Mouse (Mus musculus) urinary bladder, postnatal 14 days (tissue): ENCODE measurements around the gene Nfix.

Experiments
- DNase-seq: peaks from one replicate; pipeline ENCODE4 v3.0.0; 2021; ENCODE audit warnings: low spot score

Nfix gene

GRCm38 (mm10) chr8:84797971-84798370 is 2.2 kb downstream of the Nfix start:
- DNase-seq = no peak

GRCm38 (mm10) chr8:84797256-84797797 is 2.8 kb downstream of the Nfix start:
- no peak for DNase-seq

GRCm38 (mm10) chr8:84794486-84794885 is 5.7 kb downstream of the Nfix start:
- no peak for DNase-seq

DNA sequence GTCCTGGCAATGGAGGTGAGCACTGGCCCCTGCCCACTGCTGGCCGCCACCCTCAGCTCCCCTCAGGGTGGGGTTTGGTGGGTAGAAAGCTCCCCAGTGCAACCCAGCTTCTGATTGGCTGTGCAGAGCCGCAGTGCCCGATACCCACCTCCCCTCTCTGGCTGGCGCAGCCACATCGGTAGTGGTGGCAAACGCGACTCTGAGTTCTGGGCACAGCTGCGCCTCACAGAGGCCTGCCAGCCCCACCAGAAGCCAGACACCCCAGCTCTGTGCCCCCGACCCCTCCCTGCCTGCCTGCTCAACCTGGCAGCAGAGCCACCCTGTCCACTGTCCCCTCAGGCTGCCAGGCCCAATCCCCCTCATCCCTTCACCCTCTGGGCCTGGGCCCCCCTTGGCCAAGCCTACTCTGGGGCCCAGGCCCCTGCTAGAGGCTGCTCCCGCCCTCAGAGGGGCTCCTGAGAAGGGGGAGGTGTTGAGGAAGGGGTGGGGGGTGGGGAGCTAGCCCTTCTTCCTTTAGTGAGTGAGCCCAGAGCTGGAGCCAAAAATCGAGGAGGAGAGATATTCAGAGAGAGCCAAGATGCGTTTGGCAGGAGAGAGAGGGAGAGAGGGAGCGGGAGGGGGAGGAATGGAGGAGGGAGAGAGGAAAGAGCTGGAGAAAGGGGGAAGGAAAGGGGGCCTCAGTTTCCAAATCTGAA is 6.2 kb downstream of the Nfix start:
- DNase-seq = peak; percentile 60

- DNase-seq = no peak
Observed at GRCm38 (mm10) chr8:84793134-84793533, 7.0 kb downstream of the Nfix start.

DNA sequence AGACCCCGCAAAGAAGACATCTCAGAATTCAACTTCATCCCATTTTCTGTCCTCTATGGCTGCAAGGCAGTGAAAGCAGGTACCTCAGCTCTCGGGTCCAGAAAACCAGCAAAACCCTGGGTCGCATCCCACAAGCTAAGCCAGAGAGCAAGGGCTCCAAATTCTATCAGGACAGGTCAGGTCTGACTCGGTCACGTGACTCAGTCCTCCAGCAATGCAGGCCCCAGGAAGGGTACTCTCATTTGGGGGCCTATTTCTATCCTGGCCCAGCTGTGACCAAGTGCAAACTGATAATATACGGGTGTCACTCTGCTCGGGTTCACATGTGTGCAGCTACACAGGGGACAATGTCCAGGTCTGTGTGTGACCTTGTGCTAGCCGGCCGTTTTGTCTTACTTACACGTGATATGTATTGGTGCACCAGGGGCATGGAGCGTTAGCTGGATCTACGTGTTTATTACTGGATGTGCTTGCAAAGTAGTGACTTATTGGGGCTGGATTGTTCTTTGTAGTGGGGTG is 7.7 kb downstream of the Nfix start:
- no peak for DNase-seq

- no peak for DNase-seq
Observed at GRCm38 (mm10) chr8:84790537-84790936, 9.6 kb downstream of the Nfix start.

- no peak for DNase-seq
Observed at GRCm38 (mm10) chr8:84789855-84790486, 10.2 kb downstream of the Nfix start.

GRCm38 (mm10) chr8:84789345-84789744 is 10.8 kb downstream of the Nfix start:
- DNase-seq = no peak

- DNase-seq = peak; percentile 87
Observed at GRCm38 (mm10) chr8:84788896-84789295, 11.2 kb downstream of the Nfix start.

- DNase-seq = no peak
Observed at GRCm38 (mm10) chr8:84787523-84788302, 12.4 kb downstream of the Nfix start.

- no peak for DNase-seq
Observed at GRCm38 (mm10) chr8:84786801-84787467, 13.2 kb downstream of the Nfix start.

DNA sequence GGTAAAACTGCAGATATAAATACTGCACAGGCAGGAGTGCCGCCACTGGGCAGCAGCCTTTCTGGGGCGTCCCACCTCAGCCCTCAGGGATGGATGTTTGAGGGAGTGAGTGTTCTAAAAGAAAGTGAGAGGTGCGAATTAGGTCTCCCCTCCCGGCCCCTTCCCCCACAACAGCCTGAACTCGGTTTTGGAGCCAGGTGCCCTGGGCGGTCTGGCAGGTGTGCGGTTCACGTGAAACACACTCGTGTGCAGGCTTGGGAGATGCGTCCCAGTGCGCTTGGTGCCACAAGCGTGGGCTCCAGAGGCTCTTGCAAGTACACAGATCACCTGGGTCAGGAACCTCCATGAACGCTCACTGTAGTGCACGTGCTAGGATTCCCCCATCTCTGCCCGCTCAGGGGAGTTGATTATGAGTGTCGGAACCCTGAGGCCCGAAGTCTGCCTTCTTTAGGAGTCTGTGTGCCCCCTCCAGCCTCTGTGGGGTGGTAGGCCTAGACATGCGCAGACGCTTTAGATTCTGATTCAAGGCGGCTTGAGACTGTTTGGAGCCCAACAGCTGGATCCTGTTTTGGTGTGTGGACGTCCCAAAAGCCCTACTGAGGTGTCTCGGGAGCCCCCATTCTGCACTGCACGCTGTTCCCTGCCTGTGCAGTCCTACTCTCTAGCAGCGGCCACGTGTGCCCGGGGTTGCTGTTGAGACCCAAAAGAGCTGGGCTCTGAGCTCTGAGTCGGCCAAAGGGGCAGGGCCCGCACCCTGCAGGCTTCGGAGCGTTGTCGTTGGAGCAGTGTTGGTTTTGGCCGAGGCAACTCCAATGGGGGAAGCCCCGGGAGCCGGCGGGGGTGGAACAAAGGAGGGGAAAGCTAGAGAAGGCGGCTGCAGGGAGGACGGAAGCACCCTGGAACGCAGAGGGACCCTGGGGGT is 14.1 kb downstream of the Nfix start:
- peak; percentile 71 for DNase-seq

GRCm38 (mm10) chr8:84785506-84785755 is 14.7 kb downstream of the Nfix start:
- DNase-seq = no peak

DNA sequence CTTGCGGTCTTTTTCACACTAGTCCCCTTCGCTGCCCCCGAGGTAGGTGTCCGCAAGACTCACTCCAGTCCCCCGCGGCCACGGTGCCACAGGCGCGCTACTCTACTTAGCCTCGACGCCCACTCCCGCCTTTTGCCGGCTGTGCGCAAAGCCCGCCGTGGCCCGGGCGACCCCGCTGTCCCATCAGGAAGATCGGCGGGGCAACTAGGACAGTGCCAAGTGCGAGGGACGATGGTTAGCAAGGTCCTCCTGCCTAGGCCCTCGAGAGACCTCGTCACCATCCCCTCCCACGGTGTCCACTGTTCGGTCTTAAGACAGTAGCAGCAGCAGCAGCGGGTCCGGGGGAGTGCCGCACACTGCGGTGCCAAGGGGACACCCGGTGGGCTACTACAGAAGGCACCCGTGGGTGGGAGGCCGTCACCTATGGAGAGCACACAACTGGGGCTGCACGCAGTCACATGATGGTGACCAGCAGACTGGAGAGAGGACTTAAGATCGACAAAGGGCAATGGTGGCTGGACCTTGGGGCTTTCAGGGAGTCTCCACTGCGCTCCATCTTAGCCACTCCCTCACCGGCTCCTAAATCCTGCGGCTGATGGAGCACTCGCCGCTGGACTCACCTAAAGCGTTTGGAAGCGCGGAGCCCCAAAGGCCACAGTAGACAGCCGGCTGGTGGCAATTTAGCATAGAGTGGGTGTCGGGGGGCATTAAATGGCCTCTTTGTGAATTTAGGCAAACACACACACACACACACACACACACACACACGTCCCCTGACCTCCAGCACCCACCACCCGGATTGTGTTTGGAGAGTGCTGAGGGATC is 15.3 kb downstream of the Nfix start:
- no peak for DNase-seq

- DNase-seq = no peak
Observed at GRCm38 (mm10) chr8:84783919-84784581, 16.1 kb downstream of the Nfix start.

DNA sequence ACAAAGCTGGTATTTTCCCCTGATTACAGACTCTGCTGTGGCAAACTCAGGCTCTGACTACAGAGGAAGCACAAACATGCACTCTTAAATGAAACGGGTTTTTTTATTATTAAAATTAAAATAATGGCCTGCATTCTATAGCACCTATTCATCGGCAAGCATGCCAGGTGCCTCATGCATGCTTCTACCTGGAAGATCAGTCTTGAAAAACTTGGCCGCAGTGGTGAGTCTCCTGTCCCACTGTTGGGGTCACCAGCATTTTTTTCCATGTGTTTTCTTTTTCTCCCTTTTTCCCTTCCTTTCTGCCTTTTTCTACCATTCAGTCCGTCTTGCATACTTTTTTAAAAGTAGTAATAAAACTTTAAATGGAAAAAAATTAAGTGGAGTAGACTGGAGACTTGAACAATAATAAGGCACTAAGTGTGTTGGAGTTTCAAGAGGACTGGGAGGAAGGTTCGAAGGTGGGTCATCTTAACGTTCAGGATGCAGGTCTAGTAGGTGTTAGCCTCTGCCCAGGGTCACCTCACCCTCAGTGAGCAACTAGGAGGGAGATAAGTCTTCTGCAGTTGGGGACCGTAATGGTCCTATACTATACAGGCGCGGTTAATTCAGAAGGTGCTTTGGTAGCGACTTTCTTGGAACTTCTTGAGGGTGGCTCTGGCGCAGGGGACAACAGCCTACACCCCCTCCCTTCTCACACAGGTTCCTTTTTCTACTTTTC is 16.8 kb downstream of the Nfix start:
- DNase-seq = no peak

GRCm38 (mm10) chr8:84782680-84783079 is 17.5 kb downstream of the Nfix start:
- DNase-seq = no peak
